Mouse (Mus musculus): ENCODE measurements at regions not wholly inside any gene's neighbourhood (a gene's known extent, or its start where the extent isn't known, plus 50 kb on each side); places are given as distances from the start of the nearest gene placed in this dataset.

DNA sequence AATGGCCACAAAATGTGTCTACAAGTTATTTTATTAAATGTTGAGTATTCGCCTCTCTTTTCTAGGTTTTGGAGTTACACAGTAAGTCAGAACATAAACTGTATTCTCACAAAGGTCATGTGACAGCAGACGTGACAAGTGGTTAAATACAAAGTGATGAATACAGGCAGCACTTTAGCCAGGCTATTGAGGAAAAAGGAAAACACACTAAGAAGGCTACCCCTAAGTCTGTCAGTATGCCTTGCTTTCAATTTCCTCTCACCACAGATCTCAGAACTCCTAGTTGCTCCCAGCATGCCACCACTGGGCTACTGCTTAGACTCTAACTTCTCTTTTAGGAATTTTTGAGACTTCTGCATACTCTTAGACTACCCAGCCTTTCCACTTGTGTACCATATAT, 297.9 kb upstream of the Pex5l start:
- Histone ChIP-seq H3K79me2 (replicated peaks; ENCODE audit: control insufficient read depth, insufficient read depth, low read length) (no peaks in the 10 kb centered on the region), H3K4me1 (ENCODE audit: control insufficient read depth, insufficient read depth, low read length) (no peaks in the 10 kb centered on the region), H3K4me3 (no peak overlapping the region), H3K9ac (ENCODE audit: low read depth, low read length) (no peak overlapping the region), H3K27me3 (ENCODE audit: control insufficient read depth, insufficient read depth, low read length) (no peaks in the 10 kb centered on the region), H3K36me3 (ENCODE audit: control insufficient read depth, insufficient read depth, low read length) (no peaks in the 10 kb centered on the region), H3K27ac (no peak overlapping the region)
- intact Hi-C loops (cut with DNase I) = no loop called here
- DNase-seq = no peak
- TF ChIP-seq CTCF (IDR thresholded peaks at IDR 0.05) = no peak
- no peak for TF ChIP-seq EP300 (IDR thresholded peaks at IDR 0.05; ENCODE audit: insufficient read depth, low read depth, low read length)
- TF ChIP-seq POLR2A (IDR thresholded peaks at IDR 0.05; ENCODE audit: insufficient read depth, low read depth, low read length) = no peak
- 54% methylated on average over 2 of the region's 2 CpGs for WGBS

DNA sequence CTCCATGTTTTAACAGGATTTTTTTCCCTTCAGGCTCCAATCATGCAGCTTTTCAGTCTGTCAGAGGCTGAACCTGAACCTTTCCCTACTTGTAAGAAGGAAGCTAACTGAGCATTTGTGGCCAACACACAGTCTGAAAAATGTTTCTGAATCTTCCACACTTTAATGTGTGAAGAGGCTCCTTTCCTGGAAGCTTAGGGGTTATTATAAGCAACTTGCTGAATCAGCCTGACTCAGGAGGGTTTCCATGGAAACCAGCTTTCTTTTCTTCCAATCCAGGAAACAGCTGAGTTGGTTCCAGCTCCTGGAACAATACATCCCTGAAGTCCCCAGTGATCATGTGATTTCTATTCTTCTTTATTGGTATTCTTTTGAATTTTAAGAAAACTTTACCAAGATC, 297.5 kb upstream of the Pex5l start:
- H3K9ac ChIP-seq (ENCODE audit: low read depth, low read length) = no peak overlapping the region
- DNase-seq = no peak
- H3K27me3 ChIP-seq (ENCODE audit: control insufficient read depth, insufficient read depth, low read length) = no peaks in the 10 kb centered on the region
- intact Hi-C loops (cut with DNase I) = no loop called here
- no peak for TF ChIP-seq EP300 (IDR thresholded peaks at IDR 0.05; ENCODE audit: insufficient read depth, low read depth, low read length)
- TF ChIP-seq POLR2A (IDR thresholded peaks at IDR 0.05; ENCODE audit: insufficient read depth, low read depth, low read length) = no peak
- TF ChIP-seq CTCF (IDR thresholded peaks at IDR 0.05) = no peak
- H3K4me3 ChIP-seq = no peak overlapping the region
- no peaks in the 10 kb centered on the region for H3K36me3 ChIP-seq (ENCODE audit: control insufficient read depth, insufficient read depth, low read length)
- no peaks in the 10 kb centered on the region for H3K4me1 ChIP-seq (ENCODE audit: control insufficient read depth, insufficient read depth, low read length)
- no peaks in the 10 kb centered on the region for H3K79me2 ChIP-seq (replicated peaks; ENCODE audit: control insufficient read depth, insufficient read depth, low read length)
- H3K27ac ChIP-seq = no peak overlapping the region

DNA sequence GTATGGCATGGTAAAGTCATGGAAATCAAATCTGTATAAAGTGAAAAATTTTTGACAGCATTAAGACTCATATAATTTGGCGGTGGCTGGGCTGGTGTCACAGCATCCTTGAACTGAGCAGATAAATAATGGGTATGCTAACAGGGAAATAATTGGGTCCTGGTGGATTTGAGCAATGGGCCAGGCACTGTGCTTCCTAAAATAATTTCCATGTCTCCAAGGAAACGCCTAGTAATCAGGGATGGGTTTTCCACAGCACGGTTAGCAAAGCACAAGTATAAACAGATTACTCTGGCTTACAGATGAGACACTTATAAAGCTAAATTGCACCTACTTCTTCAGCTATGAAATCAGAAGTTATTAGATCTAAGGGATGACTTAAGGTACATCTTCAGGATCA, 273.9 kb upstream of the Pex5l start:
- Histone ChIP-seq H3K9ac (ENCODE audit: low read depth, low read length) (no peak overlapping the region), H3K79me2 (replicated peaks; ENCODE audit: control insufficient read depth, insufficient read depth, low read length) (no peaks in the 10 kb centered on the region), H3K27me3 (ENCODE audit: control insufficient read depth, insufficient read depth, low read length) (no peaks in the 10 kb centered on the region), H3K4me1 (ENCODE audit: control insufficient read depth, insufficient read depth, low read length) (no peaks in the 10 kb centered on the region), H3K36me3 (ENCODE audit: control insufficient read depth, insufficient read depth, low read length) (no peaks in the 10 kb centered on the region), H3K27ac (no peak overlapping the region), H3K4me3 (no peak overlapping the region)
- no peak for TF ChIP-seq POLR2A (IDR thresholded peaks at IDR 0.05; ENCODE audit: insufficient read depth, low read depth, low read length)
- TF ChIP-seq EP300 (IDR thresholded peaks at IDR 0.05; ENCODE audit: insufficient read depth, low read depth, low read length) = no peak
- TF ChIP-seq CTCF (IDR thresholded peaks at IDR 0.05) = no peak
- no peak for DNase-seq
- 54% methylated on average over 3 of the region's 3 CpGs for WGBS
- intact Hi-C loops (cut with DNase I) = no loop called here

DNA sequence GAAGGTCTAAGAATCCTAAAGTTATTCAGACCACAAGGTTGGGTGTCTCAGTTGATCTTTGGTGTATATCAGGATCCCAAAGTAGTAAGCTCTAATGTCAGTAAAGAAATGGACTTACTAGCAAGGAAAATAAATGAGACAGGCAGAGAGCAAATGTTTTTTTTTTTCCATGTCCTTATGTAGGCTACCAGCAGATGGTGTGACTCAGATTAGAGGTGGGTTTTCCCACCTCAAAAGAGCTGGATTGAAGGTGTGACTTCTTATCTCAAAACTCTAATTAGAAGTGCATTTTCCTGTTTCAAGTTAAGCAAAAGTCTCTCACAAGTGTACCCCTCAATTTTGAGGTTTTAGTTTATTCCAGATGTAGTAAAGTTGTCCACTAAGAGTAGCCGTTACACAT, 273.3 kb upstream of the Pex5l start:
- TF ChIP-seq EP300 (IDR thresholded peaks at IDR 0.05; ENCODE audit: insufficient read depth, low read depth, low read length) = no peak
- TF ChIP-seq POLR2A (IDR thresholded peaks at IDR 0.05; ENCODE audit: insufficient read depth, low read depth, low read length) = no peak
- TF ChIP-seq CTCF (IDR thresholded peaks at IDR 0.05) = no peak
- intact Hi-C loops (cut with DNase I) = no loop called here
- Histone ChIP-seq H3K79me2 (replicated peaks; ENCODE audit: control insufficient read depth, insufficient read depth, low read length) (no peaks in the 10 kb centered on the region), H3K27ac (no peak overlapping the region), H3K4me3 (no peak overlapping the region), H3K27me3 (ENCODE audit: control insufficient read depth, insufficient read depth, low read length) (no peaks in the 10 kb centered on the region), H3K9ac (ENCODE audit: low read depth, low read length) (no peak overlapping the region), H3K36me3 (ENCODE audit: control insufficient read depth, insufficient read depth, low read length) (no peaks in the 10 kb centered on the region), H3K4me1 (ENCODE audit: control insufficient read depth, insufficient read depth, low read length) (no peaks in the 10 kb centered on the region)
- WGBS = 72% methylated on average over 1 of the region's 1 CpGs
- DNase-seq = no peak

DNA sequence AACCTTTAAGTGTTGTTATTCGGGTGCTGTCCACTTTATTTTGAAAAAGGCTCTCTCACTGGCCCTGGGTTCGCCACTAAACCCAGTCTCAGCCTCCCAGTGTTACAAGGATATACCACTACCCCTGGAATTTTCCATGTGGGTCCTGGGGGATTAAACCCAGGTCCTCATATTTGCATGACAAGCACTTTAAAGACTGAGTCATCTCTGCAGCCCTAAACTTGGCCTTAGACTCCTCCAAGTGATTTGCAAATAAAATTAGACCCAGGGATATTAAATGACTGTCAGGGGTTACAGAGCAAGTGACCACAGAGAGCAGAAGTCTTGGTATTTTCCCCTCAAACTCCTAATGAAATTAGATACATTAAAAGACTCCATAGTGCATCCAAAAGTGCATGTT, 258.9 kb upstream of the Pex5l start:
- no peaks in the 10 kb centered on the region for H3K27me3 ChIP-seq (ENCODE audit: control insufficient read depth, insufficient read depth, low read length)
- TF ChIP-seq EP300 (IDR thresholded peaks at IDR 0.05; ENCODE audit: insufficient read depth, low read depth, low read length) (no peak), POLR2A (IDR thresholded peaks at IDR 0.05; ENCODE audit: insufficient read depth, low read depth, low read length) (no peak), CTCF (IDR thresholded peaks at IDR 0.05) (no peak)
- H3K4me1 ChIP-seq (ENCODE audit: control insufficient read depth, insufficient read depth, low read length) = no peaks in the 10 kb centered on the region
- no peaks in the 10 kb centered on the region for H3K79me2 ChIP-seq (replicated peaks; ENCODE audit: control insufficient read depth, insufficient read depth, low read length)
- H3K4me3 ChIP-seq = no peak overlapping the region
- DNase-seq = no peak
- H3K36me3 ChIP-seq (ENCODE audit: control insufficient read depth, insufficient read depth, low read length) = no peaks in the 10 kb centered on the region
- H3K27ac ChIP-seq = no peak overlapping the region
- intact Hi-C loops (cut with DNase I) = no loop called here
- no peak overlapping the region for H3K9ac ChIP-seq (ENCODE audit: low read depth, low read length)
- 56% methylated on average over 2 of the region's 2 CpGs for WGBS

DNA sequence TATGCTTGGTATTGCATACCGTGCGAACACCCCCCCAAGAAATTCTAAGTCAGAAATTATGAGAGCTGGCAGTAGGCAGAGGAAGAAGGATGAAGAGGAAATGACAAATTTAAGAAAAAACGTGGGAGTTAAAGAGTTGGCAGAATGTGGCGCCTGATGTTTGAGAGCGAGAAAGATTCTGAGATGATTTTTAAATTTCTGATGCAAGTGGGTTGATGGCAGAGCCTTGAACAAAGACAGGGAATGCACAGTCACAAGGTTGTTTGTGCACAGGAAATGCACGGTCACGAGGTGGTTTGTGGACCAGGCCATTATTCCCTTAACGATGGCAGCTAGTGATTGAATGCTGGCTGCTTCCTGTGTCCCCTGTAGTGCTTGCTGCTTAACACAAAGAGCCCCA, 256.3 kb upstream of the Pex5l start:
- TF ChIP-seq POLR2A (IDR thresholded peaks at IDR 0.05; ENCODE audit: insufficient read depth, low read depth, low read length) (no peak), CTCF (IDR thresholded peaks at IDR 0.05) (no peak), EP300 (IDR thresholded peaks at IDR 0.05; ENCODE audit: insufficient read depth, low read depth, low read length) (no peak)
- Histone ChIP-seq H3K79me2 (replicated peaks; ENCODE audit: control insufficient read depth, insufficient read depth, low read length) (no peaks in the 10 kb centered on the region), H3K27me3 (ENCODE audit: control insufficient read depth, insufficient read depth, low read length) (no peaks in the 10 kb centered on the region), H3K4me3 (no peak overlapping the region), H3K9ac (ENCODE audit: low read depth, low read length) (no peak overlapping the region), H3K36me3 (ENCODE audit: control insufficient read depth, insufficient read depth, low read length) (no peaks in the 10 kb centered on the region), H3K27ac (no peak overlapping the region), H3K4me1 (ENCODE audit: control insufficient read depth, insufficient read depth, low read length) (no peaks in the 10 kb centered on the region; the same call in 1 of the 2 replicates)
- intact Hi-C loops (cut with DNase I) = no loop called here
- no peak for DNase-seq
- 63% methylated on average over 8 of the region's 8 CpGs for WGBS
